Mouse (Mus musculus) CH12.LX (cell line): Measurements from ENCODE around the gene Zbtb39. TPM values are rescaled to one million over a fixed set of nuclear protein-coding genes. Genes with fewer than 3 reads are reported as not detected.

Experiments used
- DNase-seq: peaks from one replicate; pipeline ENCODE4 v3.0.0-alpha.2; 2013; ENCODE audit errors: extremely low read depth
- H3K27ac ChIP-seq: 2 replicates; pipeline ENCODE4 v1.5.1; 2012; ENCODE audit warnings: low read depth, mild to moderate bottlenecking, control low read depth, moderate library complexity; ENCODE audit not compliant: insufficient read depth
- H3K27me3 ChIP-seq: replicated peaks from 2 replicates; pipeline ENCODE3; 2012; ENCODE audit warnings: inconsistent platforms
- H3K36me3 ChIP-seq, 2 experiments: replicated peaks in 1 of 2; 2 replicates each; pipeline versions ENCODE3 to v1.6.1; 2012; ENCODE audit warnings: inconsistent platforms in 1 of 2, low read length in 1 of 2, mild to moderate bottlenecking in 1 of 2, mixed read lengths in 1 of 2, moderate library complexity in 1 of 2; ENCODE audit not compliant: control insufficient read depth in 1 of 2, insufficient read depth in 1 of 2
- H3K4me1 ChIP-seq, 2 experiments: 2 replicates each; pipeline ENCODE4 v1.6.1; 2012; ENCODE audit warnings: inconsistent platforms in 1 of 2, moderate library complexity in 1 of 2; ENCODE audit not compliant: insufficient read depth in 2 of 2, control insufficient read depth in 1 of 2
- H3K4me2 ChIP-seq: 2 replicates; pipeline ENCODE4 v1.6.1; 2012; ENCODE audit warnings: low read depth, mild to moderate bottlenecking, control low read depth; ENCODE audit not compliant: poor library complexity, insufficient read depth, severe bottlenecking
- H3K4me3 ChIP-seq, 3 experiments: fragments of 150-350 bp in 1 of 3; sonication (generic) in 1 of 3; replicated peaks in 1 of 3; 2 replicates each; pipeline versions ENCODE3 to v1.5.1; 2011 to 2012; ENCODE audit warnings: low read depth in 2 of 3, low read length in 2 of 3, mild to moderate bottlenecking in 2 of 3, moderate library complexity in 2 of 3, control low read depth in 1 of 3, improper control_type of control experiment in 1 of 3, inconsistent platforms in 1 of 3, mixed read lengths in 1 of 3; ENCODE audit not compliant: poor library complexity in 1 of 3
- H3K79me2 ChIP-seq: replicated peaks from 2 replicates; pipeline ENCODE4 v1.6.1; 2012; ENCODE audit warnings: mild to moderate bottlenecking, moderate library complexity; ENCODE audit not compliant: control insufficient read depth, poor library complexity, insufficient read depth, severe bottlenecking; ENCODE audit errors: extremely low read depth
- H3K9ac ChIP-seq: 2 replicates; pipeline ENCODE4 v1.6.1; 2012; ENCODE audit warnings: low read depth, mild to moderate bottlenecking, control low read depth, moderate library complexity; ENCODE audit not compliant: insufficient read depth
- H3K9me3 ChIP-seq: replicated peaks from 2 replicates; pipeline ENCODE3; 2012; ENCODE audit warnings: low read length, inconsistent platforms, mixed read lengths
- CHD1 ChIP-seq: IDR thresholded peaks from 2 replicates; pipeline ENCODE4 v1.6.1; 2012; ENCODE audit warnings: low read depth, low read length, improper control_type of control experiment, inconsistent platforms
- CHD2 ChIP-seq: IDR thresholded peaks from 2 replicates; pipeline ENCODE4 v1.6.1; 2011; ENCODE audit warnings: low read length, improper control_type of control experiment
- CTCF ChIP-seq, 2 experiments: IDR thresholded peaks in 1 of 2; conservative IDR thresholded peaks in 1 of 2; 2 replicates each; pipeline ENCODE4 v1.5.1; 2011 to 2012; ENCODE audit warnings: low read depth in 2 of 2, low read length in 2 of 2, improper control_type of control experiment in 1 of 2, inconsistent platforms in 1 of 2, mild to moderate bottlenecking in 1 of 2, moderate library complexity in 1 of 2
- E2F4 ChIP-seq: IDR thresholded peaks from 2 replicates; pipeline ENCODE4 v1.6.1; 2011; ENCODE audit warnings: low read depth, low read length, improper control_type of control experiment; ENCODE audit not compliant: insufficient replicate concordance
- ELF1 ChIP-seq: IDR thresholded peaks from 2 replicates; pipeline ENCODE4 v1.6.1; 2014; ENCODE audit warnings: low read depth, mild to moderate bottlenecking, inconsistent platforms, low read length, improper control_type of control experiment
- EP300 ChIP-seq: IDR thresholded peaks from 2 replicates; pipeline ENCODE4 v1.6.1; 2011; ENCODE audit warnings: low read length, improper control_type of control experiment
- ETS1 ChIP-seq: conservative IDR thresholded peaks from 2 replicates; pipeline ENCODE4 v1.6.1; 2012; ENCODE audit warnings: low read depth, mild to moderate bottlenecking, inconsistent platforms, low read length, improper control_type of control experiment, moderate library complexity
- IRF4 ChIP-seq: IDR thresholded peaks from 2 replicates; pipeline ENCODE4 v1.6.1; 2014; ENCODE audit warnings: low read depth, mild to moderate bottlenecking, inconsistent platforms, low read length, improper control_type of control experiment
- JUND ChIP-seq: conservative IDR thresholded peaks from 2 replicates; pipeline ENCODE4 v1.6.1; 2011; ENCODE audit warnings: low read depth, low read length, improper control_type of control experiment
- MEF2A ChIP-seq: IDR thresholded peaks from 2 replicates; pipeline ENCODE4 v1.6.1; 2014; ENCODE audit warnings: low read depth, mild to moderate bottlenecking, inconsistent platforms, low read length, improper control_type of control experiment, borderline replicate concordance
- MYC ChIP-seq: IDR thresholded peaks from 2 replicates; pipeline ENCODE4 v1.6.1; 2011; ENCODE audit warnings: low read depth, mild to moderate bottlenecking, improper control_type of control experiment, low read length
- NRF1 ChIP-seq: IDR thresholded peaks from 2 replicates; pipeline ENCODE4 v1.6.1; 2014; ENCODE audit warnings: low read depth, mild to moderate bottlenecking, inconsistent platforms, low read length, improper control_type of control experiment, moderate library complexity
- POLR2AphosphoS2 ChIP-seq: IDR thresholded peaks from 2 replicates; pipeline ENCODE4 v1.6.1; 2011; ENCODE audit warnings: low read depth, low read length, improper control_type of control experiment
- RAD21 ChIP-seq: IDR thresholded peaks from 2 replicates; pipeline ENCODE4 v1.6.1; 2011; ENCODE audit warnings: low read depth, mild to moderate bottlenecking, low read length, improper control_type of control experiment, moderate library complexity
- SIN3A ChIP-seq: IDR thresholded peaks from 2 replicates; pipeline ENCODE4 v1.6.1; 2012; ENCODE audit warnings: low read length, improper control_type of control experiment, inconsistent platforms
- SMC3 ChIP-seq: IDR thresholded peaks from 2 replicates; pipeline ENCODE4 v1.6.1; 2011; ENCODE audit warnings: low read depth, low read length, improper control_type of control experiment
- TCF12 ChIP-seq: IDR thresholded peaks from 2 replicates; pipeline ENCODE4 v1.6.1; 2014; ENCODE audit warnings: low read depth, mild to moderate bottlenecking, inconsistent platforms, low read length, improper control_type of control experiment
- ZC3H11A ChIP-seq: IDR thresholded peaks from 2 replicates; pipeline ENCODE4 v1.6.1; 2012; ENCODE audit warnings: low read depth, mild to moderate bottlenecking, inconsistent platforms, low read length, improper control_type of control experiment
- ZMIZ1 ChIP-seq: IDR thresholded peaks from 2 replicates; pipeline ENCODE4 v1.6.1; 2012; ENCODE audit warnings: low read depth, mild to moderate bottlenecking, inconsistent platforms, low read length, improper control_type of control experiment
- ZNF384 ChIP-seq: IDR thresholded peaks from 2 replicates; pipeline ENCODE4 v1.6.1; 2012; ENCODE audit warnings: low read depth, low read length, improper control_type of control experiment, inconsistent platforms
- dilution Hi-C: fragments of 300-500 bp; cut with MboI; formaldehyde crosslinking; loops from 2 replicates; pipeline ENCODE4 v1.14.3; 2020; ENCODE audit warnings: low sequenced_read_pairs; ENCODE audit not compliant: extremely low pct_unique_long_range_greater_than_20kb, extremely low pct_ligation_motif_present
- in situ Hi-C: fragments of 300-500 bp; cut with MboI; formaldehyde crosslinking; loops from 3 replicates; pipeline ENCODE4 v1.14.3; 2019; ENCODE audit warnings: low sequenced_read_pairs, low pct_ligation_motif_present, low pct_unique_long_range_greater_than_20kb, mixed read lengths
- polyA plus RNA-seq: library from polyadenylated mRNA; unstranded; fragments of >175 nt; gene quantifications from 2 replicates; pipeline ENCODE4 v1.2.1, GENCODE M21; 2012; ENCODE audit warnings: low read depth; ENCODE audit not compliant: insufficient read length
- total RNA-seq, 2 experiments: library from RNA; depleted of rRNA; stranded (reverse); fragments of 300-350 nt in 1 of 2; fragments of >200 nt in 1 of 2; gene quantifications; 2 replicates each; pipeline ENCODE4 v1.2.3; 2012 to 2014

Zbtb39 gene
- total and polyA plus RNA-seq, 3 experiments: 1.1 to 5.0 (median 4.2) TPM

- Histone ChIP-seq H3K4me2 (no peak overlapping the region), H3K4me1 (no peaks in the 10 kb centered on the region), H3K27ac (no peak overlapping the region), H3K9me3 (no peaks in the 10 kb centered on the region), H3K27me3 (no peaks in the 10 kb centered on the region), H3K79me2 (no peaks in the 10 kb centered on the region), H3K36me3 (peaks cover 40 to 82% of the 10 kb centered on the region in 2 experiments), H3K4me3 (no peak overlapping the region), H3K9ac (no peak overlapping the region)
- TF ChIP-seq ZNF384 (peak; percentile 81), RAD21 (peak; percentile 38), SIN3A (no peak), ELF1 (no peak), SMC3 (peak; percentile 76), CTCF (conservative IDR thresholded peaks at IDR 0.05 in 1 of 2, IDR thresholded peaks at IDR 0.05 in 1 of 2; ENCODE audit: low read depth in 2 of 2, low read length in 2 of 2) (peak; percentile 72 to 78), MYC (0 out of 2 replicates have a peak, but pooled peaks have one; percentile 18)
- dilution Hi-C loops (no loop called here), in situ Hi-C loops (loop anchor here (5.0 kb wide), 1 partner anchor 38 kb away; no protein-coding TSS in a partner anchor)
- DNase-seq: peak; percentile 35
Observed at GRCm38 (mm10) chr10:127694636-127695035, 44.7 kb upstream of the Zbtb39 start.

GRCm38 (mm10) chr10:127695775-127696174, 43.6 kb upstream of the Zbtb39 start:
- in situ Hi-C loops (loop anchor here (5.0 kb wide), 1 partner anchor 37 kb away; no protein-coding TSS in a partner anchor), dilution Hi-C loops (no loop called here)
- Histone ChIP-seq H3K9me3 (no peaks in the 10 kb centered on the region), H3K27me3 (no peaks in the 10 kb centered on the region), H3K4me1 (no peaks in the 10 kb centered on the region), H3K9ac (no peak overlapping the region), H3K27ac (no peak overlapping the region), H3K36me3 (peaks cover 37 to 81% of the 10 kb centered on the region in 2 experiments), H3K4me3 (no peak overlapping the region), H3K79me2 (no peaks in the 10 kb centered on the region), H3K4me2 (no peak overlapping the region)
- DNase-seq: no peak
- TF ChIP-seq CHD2 (no peak), POLR2AphosphoS2 (no peak), CHD1 (no peak), SIN3A (no peak), EP300 (no peak), TCF12 (no peak), NRF1 (no peak), MYC (no peak), JUND (no peak), E2F4 (no peak), ZMIZ1 (no peak), ETS1 (no peak), ZC3H11A (no peak), IRF4 (no peak), MEF2A (no peak)
